Mouse (Mus musculus) forebrain, embryonic 14.5 days (tissue): ENCODE measurements at regions not wholly inside any gene's neighbourhood (a gene's known extent, or its start where the extent isn't known, plus 50 kb on each side); places are given as distances from the start of the nearest gene placed in this dataset.

Experiments used
- ATAC-seq: fragments of 200-750 bp; cut with Nextera tagmentation; 2 replicates; pipeline ENCODE4 v1.8.0; 2017; ENCODE audit warnings: mild to moderate bottlenecking, moderate library complexity
- DNase-seq: peaks from one replicate; pipeline ENCODE4 v3.0.0-alpha.2; 2015; ENCODE audit warnings: low spot score
- H3K27ac ChIP-seq: fragments of 300-500 bp; sonication (generic); 2 replicates; pipeline ENCODE4 v1.5.1; 2014; ENCODE audit warnings: low read depth, mild to moderate bottlenecking, control low read depth, low read length, moderate library complexity
- H3K27me3 ChIP-seq: fragments of 300-500 bp; sonication (generic); replicated peaks from 2 replicates; pipeline ENCODE4 v1.6.1; 2014; ENCODE audit warnings: low read length, control low read depth, mixed read lengths; ENCODE audit not compliant: control insufficient read depth, insufficient read depth
- H3K36me3 ChIP-seq: fragments of 300-500 bp; sonication (generic); 2 replicates; pipeline ENCODE4 v1.6.1; 2014; ENCODE audit warnings: low read length, control low read depth; ENCODE audit not compliant: control insufficient read depth, insufficient read depth
- H3K4me1 ChIP-seq: fragments of 300-500 bp; sonication (generic); 2 replicates; pipeline ENCODE4 v1.6.1; 2014; ENCODE audit warnings: antibody characterized with exemption, low read length, control low read depth; ENCODE audit not compliant: control insufficient read depth, insufficient read depth
- H3K4me2 ChIP-seq: fragments of 300-500 bp; sonication (generic); 2 replicates; pipeline ENCODE4 v1.6.1; 2014; ENCODE audit warnings: mild to moderate bottlenecking, control low read depth, low read length
- H3K4me3 ChIP-seq: fragments of 300-500 bp; sonication (generic); 2 replicates; pipeline ENCODE4 v1.5.1; 2014; ENCODE audit warnings: low read depth, low read length, control low read depth
- H3K9ac ChIP-seq: fragments of 300-500 bp; sonication (generic); 2 replicates; pipeline ENCODE4 v1.6.1; 2014; ENCODE audit warnings: mild to moderate bottlenecking, low read length, control low read depth, moderate library complexity
- H3K9me3 ChIP-seq: fragments of 300-500 bp; sonication (generic); replicated peaks from 2 replicates; pipeline ENCODE4 v1.6.1; 2016; ENCODE audit warnings: low read length, control low read depth, mixed read lengths; ENCODE audit not compliant: control insufficient read depth
- WGBS: fragments of 180-500 bp; shearing (Covaris S2); extraction: QIAGEN DNeasy Blood & Tissue Kit; methylation state at CpG from one replicate; pipeline ENCODE4 v1.1.7; 2014; 5-methylcytosine and 5-hydroxymethylcytosine counted together

- DNase-seq (peak; percentile 4), ATAC-seq (0 out of 2 replicates have a peak, but pooled peaks have one; percentile 40)
- no peaks in the 10 kb centered on the region for H3K27me3 ChIP-seq
- H3K36me3 ChIP-seq: no peaks in the 10 kb centered on the region
- no peak overlapping the region for H3K4me3 ChIP-seq
- no peak overlapping the region for H3K9ac ChIP-seq
- H3K4me1 ChIP-seq: no peaks in the 10 kb centered on the region
- 38% methylated on average over 4 of the region's 4 CpGs for WGBS
- H3K27ac ChIP-seq: no peak overlapping the region
- H3K4me2 ChIP-seq: no peak overlapping the region
- no peaks in the 10 kb centered on the region for H3K9me3 ChIP-seq
Observed at GRCm38 (mm10) chr10:71727746-71728145, 380.2 kb downstream of the Ipmk start.

- 79% methylated on average over 3 of the region's 3 CpGs for whole genome bisulfite sequencing
Observed at GRCm38 (mm10) chr10:71733821-71734220, 386.3 kb downstream of the Ipmk start.

GRCm38 (mm10) chr10:71734481-71734880 lies 386.9 kb downstream of the Ipmk start:
- Histone ChIP-seq H3K4me3 (no peak overlapping the region), H3K9me3 (no peaks in the 10 kb centered on the region), H3K4me1 (no peaks in the 10 kb centered on the region), H3K27ac (no peak overlapping the region), H3K9ac (no peak overlapping the region), H3K36me3 (no peaks in the 10 kb centered on the region), H3K27me3 (no peaks in the 10 kb centered on the region), H3K4me2 (no peak overlapping the region)
- no peak for ATAC-seq
- WGBS: 87% methylated on average over 2 of the region's 2 CpGs
- DNase-seq: no peak

More at GRCm38 (mm10) chr10:71733821-71734220, 386.3 kb downstream of the Ipmk start:
- Histone ChIP-seq H3K9me3 (no peaks in the 10 kb centered on the region), H3K27ac (no peak overlapping the region), H3K9ac (no peak overlapping the region), H3K36me3 (no peaks in the 10 kb centered on the region), H3K4me2 (no peak overlapping the region), H3K27me3 (no peaks in the 10 kb centered on the region), H3K4me1 (no peaks in the 10 kb centered on the region), H3K4me3 (no peak overlapping the region)
- DNase-seq (peak; percentile 28), ATAC-seq (no peak)

- no peak overlapping the region for H3K4me2 ChIP-seq
- no peaks in the 10 kb centered on the region for H3K27me3 ChIP-seq
- no peak overlapping the region for H3K4me3 ChIP-seq
- 5% methylated on average over 4 of the region's 4 CpGs for WGBS
- H3K4me1 ChIP-seq: no peaks in the 10 kb centered on the region
- no peak overlapping the region for H3K27ac ChIP-seq
- DNase-seq (no peak), ATAC-seq (no peak)
- H3K9me3 ChIP-seq: no peaks in the 10 kb centered on the region
- H3K9ac ChIP-seq: no peak overlapping the region
- no peaks in the 10 kb centered on the region for H3K36me3 ChIP-seq
Observed at GRCm38 (mm10) chr10:71738280-71738679, 390.7 kb downstream of the Ipmk start.

GRCm38 (mm10) chr10:71748557-71749493 lies 401.3 kb downstream of the Ipmk start:
- H3K9me3 ChIP-seq: no peaks in the 10 kb centered on the region
- 0 out of 2 replicates have a peak, but pooled peaks have one; percentile 47 for ATAC-seq
- no peaks in the 10 kb centered on the region for H3K27me3 ChIP-seq
- WGBS: 32% methylated on average over 8 of the region's 8 CpGs
- no peak overlapping the region for H3K27ac ChIP-seq
- no peaks in the 10 kb centered on the region for H3K4me1 ChIP-seq
- peak; percentile 26 for DNase-seq
- no peak overlapping the region for H3K4me2 ChIP-seq
- H3K9ac ChIP-seq: no peak overlapping the region
- no peak overlapping the region for H3K4me3 ChIP-seq
- no peaks in the 10 kb centered on the region for H3K36me3 ChIP-seq

GRCm38 (mm10) chr10:71753255-71753654 lies 405.7 kb downstream of the Ipmk start:
- Histone ChIP-seq H3K4me2 (no peak overlapping the region), H3K36me3 (no peaks in the 10 kb centered on the region), H3K9me3 (no peaks in the 10 kb centered on the region), H3K4me3 (no peak overlapping the region), H3K27me3 (no peaks in the 10 kb centered on the region), H3K27ac (no peak overlapping the region; the same call in 1 of the 2 replicates), H3K9ac (no peak overlapping the region), H3K4me1 (peaks cover 4% of the 10 kb centered on the region; the same call in 1 of the 2 replicates)
- ATAC-seq: peak; percentile 27; the same call in 1 of the 2 replicates
- 8% methylated on average over 2 of the region's 2 CpGs for WGBS
- DNase-seq: peak; percentile 70

DNA sequence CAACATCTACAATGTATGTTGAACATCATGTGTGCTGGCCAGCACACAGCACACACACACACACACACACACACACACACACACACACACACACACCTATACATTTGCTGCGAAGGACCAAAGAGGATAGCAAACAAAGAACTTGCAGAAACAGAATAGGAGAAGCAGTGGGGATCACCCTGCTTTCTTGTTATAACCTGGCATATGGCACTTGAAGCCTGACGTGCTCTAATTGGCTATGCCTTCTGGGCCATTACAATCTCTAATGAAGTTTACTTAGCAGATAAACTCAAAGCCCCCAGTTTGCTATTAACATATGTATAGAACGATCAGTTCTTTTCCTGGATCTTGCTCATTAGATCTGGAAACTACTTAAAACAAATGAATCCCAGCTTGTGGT lies 407.2 kb downstream of the Ipmk start:
- WGBS: 11% methylated on average over 3 of the region's 3 CpGs
- H3K4me1 ChIP-seq: peaks cover 4% of the 10 kb centered on the region; the same call in 1 of the 2 replicates
- ATAC-seq: peak; percentile 91

GRCm38 (mm10) chr10:71778903-71779302 lies 431.3 kb downstream of the Ipmk start:
- Histone ChIP-seq H3K9me3 (no peaks in the 10 kb centered on the region), H3K36me3 (no peaks in the 10 kb centered on the region), H3K4me2 (no peak overlapping the region), H3K27me3 (no peaks in the 10 kb centered on the region), H3K9ac (no peak overlapping the region), H3K4me3 (no peak overlapping the region), H3K27ac (no peak overlapping the region), H3K4me1 (no peaks in the 10 kb centered on the region)
- 93% methylated on average over 7 of the region's 7 CpGs for WGBS
- DNase-seq (no peak), ATAC-seq (no peak)

More for the DNA sequence above, 407.2 kb downstream of the Ipmk start:
- Histone ChIP-seq H3K4me3 (no peak overlapping the region), H3K4me2 (no peak overlapping the region), H3K27ac (peak overlapping the region; percentile 40; the same call in 1 of the 2 replicates), H3K27me3 (no peaks in the 10 kb centered on the region), H3K9me3 (no peaks in the 10 kb centered on the region), H3K36me3 (no peaks in the 10 kb centered on the region), H3K9ac (no peak overlapping the region)
- peak; percentile 85 for DNase-seq

DNA sequence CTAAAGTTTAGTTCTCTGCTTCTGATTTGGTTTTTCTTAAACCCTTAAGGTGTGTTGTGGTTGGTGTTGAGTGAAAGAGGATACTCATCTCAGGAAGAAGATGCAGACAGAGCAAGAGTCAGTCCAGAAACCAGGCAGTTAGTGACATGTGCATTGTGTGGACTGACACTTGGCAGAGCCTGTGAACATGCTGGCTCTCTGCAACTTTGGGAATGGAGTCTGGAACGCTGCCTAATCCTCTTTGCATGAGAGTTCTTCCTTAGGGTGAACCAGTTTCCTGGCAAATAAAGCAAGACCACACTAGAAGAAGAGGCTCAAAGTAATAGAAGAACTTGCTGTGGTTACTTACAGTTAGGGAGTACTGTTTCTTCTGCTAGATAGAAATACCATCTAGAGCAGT lies 441.7 kb downstream of the Ipmk start:
- ATAC-seq: no peak
- no peaks in the 10 kb centered on the region for H3K9me3 ChIP-seq
- H3K9ac ChIP-seq: no peak overlapping the region
- no peaks in the 10 kb centered on the region for H3K27me3 ChIP-seq
- no peak overlapping the region for H3K4me2 ChIP-seq
- DNase-seq: peak; percentile 14
- H3K27ac ChIP-seq: no peak overlapping the region
- H3K4me3 ChIP-seq: no peak overlapping the region
- H3K4me1 ChIP-seq: no peaks in the 10 kb centered on the region
- 64% methylated on average over 1 of the region's 1 CpGs for WGBS
- H3K36me3 ChIP-seq: no peaks in the 10 kb centered on the region
